Comparison of ENCODE assay signal across 10 mouse cellular contexts in genomic region chr6:4456691-4457447, GRCm38 (mm10). TPM values are rescaled to one million over a fixed set of nuclear protein-coding genes. Genes with fewer than 3 reads are reported as not detected.
DNase-seq lines count a peak whose midpoint lies in the region; ATAC-seq and TF ChIP-seq lines count a peak whose summit lies in the region.
"Had no signal": no experiment of that assay in that cellular context is flagged by ENCODE, and none has a peak within 500 bp of the region (broad histone marks: within the 10 kb centered on the region; RNA-seq: fewer than 3 reads in every experiment).

No protein-coding gene starts in this region.

- TF ChIP-seq POLR2A in lung, adult 2 months (IDR thresholded peaks at IDR 0.05; ENCODE audit: borderline replicate concordance, extremely low read depth, low read depth, low read length): no peak
- 0 out of 2 replicates have a peak, but pooled peaks have one; percentile 63 for TF ChIP-seq POLR2A in embryonic fibroblast, embryonic 13.5 days (IDR thresholded peaks at IDR 0.05; ENCODE audit: low read depth, low read length)

- H3K4me3 ChIP-seq in lung, embryonic 14.5 days (ENCODE audit: low read depth, low read length): no peak overlapping the region
- H3K4me3 ChIP-seq in lung, adult 2 months (replicated peaks; ENCODE audit: extremely low read depth, low read depth, low read length): no peak overlapping the region
- no peak overlapping the region for H3K4me3 ChIP-seq in embryonic fibroblast, embryonic 13.5 days (ENCODE audit: insufficient read depth, low read length)
- no peak overlapping the region for H3K4me3 ChIP-seq in intestine, embryonic 16.5 days (ENCODE audit: low read length)
- H3K4me3 ChIP-seq in neural tube, embryonic 13.5 days: no peak overlapping the region
- H3K4me3 ChIP-seq: hindbrain, embryonic 15.5 days had no signal

- no peak overlapping the region; the same call in 1 of the 2 replicates for H3K9ac ChIP-seq in lung, embryonic 14.5 days
- no peak overlapping the region for H3K9ac ChIP-seq in intestine, embryonic 16.5 days (ENCODE audit: low read depth, low read length)
- H3K9ac ChIP-seq in neural tube, embryonic 13.5 days: no peak overlapping the region
- H3K9ac ChIP-seq: hindbrain, embryonic 15.5 days had no signal

- no peak for TF ChIP-seq CTCF in lung, embryonic 14.5 days (IDR thresholded peaks at IDR 0.05; ENCODE audit: low read depth)
- no peak for TF ChIP-seq CTCF in lung, adult 2 months (IDR thresholded peaks at IDR 0.05; ENCODE audit: insufficient read depth, low read length)
- no peak for TF ChIP-seq CTCF in embryonic fibroblast, embryonic 13.5 days (IDR thresholded peaks at IDR 0.05; ENCODE audit: borderline replicate concordance, insufficient read depth, low read length)

- H3K27me3 ChIP-seq in lung, embryonic 14.5 days (ENCODE audit: insufficient read depth, low read length): no peaks in the 10 kb centered on the region
- H3K27me3 ChIP-seq in intestine, embryonic 16.5 days (replicated peaks; ENCODE audit: control insufficient read depth, insufficient read depth, low read length): no peaks in the 10 kb centered on the region
- H3K27me3 ChIP-seq in neural tube, embryonic 13.5 days: no peaks in the 10 kb centered on the region
- H3K27me3 ChIP-seq: hindbrain, embryonic 15.5 days; Patski had no signal

- H3K4me1 ChIP-seq in lung, embryonic 14.5 days (ENCODE audit: insufficient read depth): peaks cover 15% of the 10 kb centered on the region
- H3K4me1 ChIP-seq in lung, adult 2 months (ENCODE audit: control insufficient read depth, insufficient read depth, low read length): no peaks in the 10 kb centered on the region
- peaks cover 8% of the 10 kb centered on the region for H3K4me1 ChIP-seq in embryonic fibroblast, embryonic 13.5 days (ENCODE audit: control insufficient read depth, insufficient read depth, low read length)
- peaks cover 12% of the 10 kb centered on the region; the same call in 1 of the 2 replicates for H3K4me1 ChIP-seq in intestine, embryonic 16.5 days (ENCODE audit: control insufficient read depth, insufficient read depth, low read length)
- peaks cover 16% of the 10 kb centered on the region for H3K4me1 ChIP-seq in neural tube, embryonic 13.5 days (replicated peaks)
- H3K4me1 ChIP-seq: hindbrain, embryonic 15.5 days had no signal

- WGBS in lung, embryonic 14.5 days: 47% methylated on average over 12 of the region's 12 CpGs
- 45% methylated on average over 12 of the region's 12 CpGs for WGBS in lung, adult 2 months
- WGBS in intestine, embryonic 16.5 days: 44% methylated on average over 12 of the region's 12 CpGs
- 62% methylated on average over 12 of the region's 12 CpGs for WGBS in neural tube, embryonic 13.5 days

- H3K4me2 ChIP-seq in lung, embryonic 14.5 days: no peak overlapping the region
- no peak overlapping the region for H3K4me2 ChIP-seq in intestine, embryonic 16.5 days (ENCODE audit: low read depth, low read length)
- no peak overlapping the region for H3K4me2 ChIP-seq in neural tube, embryonic 13.5 days
- H3K4me2 ChIP-seq: hindbrain, embryonic 15.5 days had no signal

- H3K9me3 ChIP-seq in lung, embryonic 14.5 days (ENCODE audit: low read depth, low read length): no peaks in the 10 kb centered on the region
- no peaks in the 10 kb centered on the region for H3K9me3 ChIP-seq in intestine, embryonic 16.5 days (ENCODE audit: control insufficient read depth, low read length)
- H3K9me3 ChIP-seq in neural tube, embryonic 13.5 days: no peaks in the 10 kb centered on the region
- H3K9me3 ChIP-seq: hindbrain, embryonic 15.5 days had no signal

- no peaks in the 10 kb centered on the region for H3K36me3 ChIP-seq in lung, embryonic 14.5 days (ENCODE audit: insufficient read depth)
- no peaks in the 10 kb centered on the region for H3K36me3 ChIP-seq in intestine, embryonic 16.5 days (ENCODE audit: control insufficient read depth, insufficient read depth, low read length)
- no peaks in the 10 kb centered on the region for H3K36me3 ChIP-seq in neural tube, embryonic 13.5 days
- H3K36me3 ChIP-seq: hindbrain, embryonic 15.5 days had no signal

- ATAC-seq in lung, embryonic 14.5 days (ENCODE audit: insufficient read depth): peak; percentile 42
- ATAC-seq in intestine, embryonic 16.5 days: peak; percentile 58
- ATAC-seq in neural tube, embryonic 13.5 days (ENCODE audit: low read depth): no peak
- ATAC-seq: Patski had no signal

- peak overlapping the region; percentile 89 for H3K27ac ChIP-seq in lung, embryonic 14.5 days (ENCODE audit: low read depth)
- peak overlapping the region; percentile 93 for H3K27ac ChIP-seq in embryonic fibroblast, embryonic 13.5 days (ENCODE audit: insufficient read depth, low read length)
- peak overlapping the region; percentile 69 for H3K27ac ChIP-seq in intestine, embryonic 16.5 days (ENCODE audit: low read length)
- H3K27ac ChIP-seq in neural tube, embryonic 13.5 days (replicated peaks): peak overlapping the region; percentile 35; the same call in 1 of the 2 replicates
- H3K27ac ChIP-seq: hindbrain, embryonic 15.5 days had no signal

- peak; percentile 19 for DNase-seq in lung, embryonic 14.5 days
- DNase-seq in lung, adult 2 months: no peak
- DNase-seq in spleen, postnatal 36 days (ENCODE audit: low spot score in 2 of 2): no peak
- DNase-seq in spleen, adult 12 weeks (ENCODE audit: low spot score): no peak
- no peak for DNase-seq in layer of hippocampus, postnatal 25 days (ENCODE audit: extremely low spot score in 1 of 2, low spot score in 1 of 2)

RNA-seq across cellular contexts. Expression of gene Col1a2, which starts 47.7 kb away (rescaled TPM):
- 626 and 660 TPM in 2 replicates for polyA plus RNA-seq in lung, embryonic 14.5 days (2014; fragmentation: Nextera tagmentation; extraction: Ambion mirVana)
- polyA plus RNA-seq in lung, adult 2 months (2012; rRNA removed): 151 and 172 TPM in 2 replicates
- polyA plus RNA-seq in embryonic fibroblast, embryonic 13.5 days (2011; ENCODE audit: insufficient read length, low read depth, missing spikeins): 3,465 and 4,838 TPM in 2 replicates
- 449 and 476 TPM in 2 replicates for polyA plus RNA-seq in intestine, embryonic 16.5 days (2015; fragmentation: Nextera tagmentation; extraction: Ambion mirVana)
- polyA plus RNA-seq in neural tube, embryonic 13.5 days (2015; fragmentation: Nextera tagmentation; extraction: Ambion mirVana): 178 and 187 TPM in 2 replicates
- total RNA-seq in layer of hippocampus, postnatal 25 days (2021): 10 to 100 TPM; 17.0 to 18.9 TPM

Comparison
In these comparisons a context has a peak if more than half of its experiments do, and no peak if none do; other contexts are left out.
1. H3K27ac ChIP-seq: peak in every context shown above with its lines; median percentile 93 in embryonic fibroblast, embryonic 13.5 days; 89 in lung, embryonic 14.5 days; 69 in intestine, embryonic 16.5 days; 35 in neural tube, embryonic 13.5 days.